Mouse (Mus musculus) ovary, adult 18-20 months (tissue): ENCODE data around the gene Rab30.
A peak's percentile ranks its signal among the peaks of the same experiment; 100 is the strongest.
"Not testable (repeated sequence)": the region's sequence is repeated elsewhere in the genome, so short reads cannot be mapped to it uniquely, and the experiment has no call there.

Source experiments
- DNase-seq: peaks from one replicate; pipeline ENCODE4 v3.0.0; 2022; ENCODE audit warnings: low spot score, mixed read lengths

Gene Rab30

GRCm38 (mm10) chr7:92750395-92750794 is 9.0 kb downstream of the Rab30 start:
- no peak for DNase-seq

- DNase-seq = no peak
These were observed 16.7 kb downstream of the Rab30 start for GRCm38 (mm10) chr7:92758067-92758466.

GRCm38 (mm10) chr7:92760651-92761050 is 19.2 kb downstream of the Rab30 start:
- no peak for DNase-seq

GRCm38 (mm10) chr7:92761161-92761560 is 19.8 kb downstream of the Rab30 start:
- no peak for DNase-seq

- DNase-seq = no peak
These were observed 24.0 kb downstream of the Rab30 start for GRCm38 (mm10) chr7:92765426-92765825.

- DNase-seq = no peak
These were observed 25.0 kb downstream of the Rab30 start for GRCm38 (mm10) chr7:92766096-92767090.

GRCm38 (mm10) chr7:92768116-92768515 is 26.7 kb downstream of the Rab30 start:
- DNase-seq = not testable (repeated sequence)

- DNase-seq = no peak
These were observed 27.5 kb downstream of the Rab30 start for GRCm38 (mm10) chr7:92768859-92769258.

GRCm38 (mm10) chr7:92773006-92773405 is 31.6 kb downstream of the Rab30 start:
- no peak for DNase-seq

- no peak for DNase-seq
These were observed 32.2 kb downstream of the Rab30 start for GRCm38 (mm10) chr7:92773596-92773995.

- no peak for DNase-seq
These were observed 33.3 kb downstream of the Rab30 start for GRCm38 (mm10) chr7:92774741-92775140.

GRCm38 (mm10) chr7:92775703-92776102 is 34.3 kb downstream of the Rab30 start:
- DNase-seq = no peak

- no peak for DNase-seq
These were observed 35.2 kb downstream of the Rab30 start for GRCm38 (mm10) chr7:92776647-92777046.

GRCm38 (mm10) chr7:92777108-92777973 is 35.9 kb downstream of the Rab30 start:
- DNase-seq = no peak

GRCm38 (mm10) chr7:92779058-92779457 is 37.7 kb downstream of the Rab30 start:
- DNase-seq = no peak

- DNase-seq = no peak
These were observed 40.0 kb downstream of the Rab30 start for GRCm38 (mm10) chr7:92781361-92781760.

GRCm38 (mm10) chr7:92781948-92782347 is 40.5 kb downstream of the Rab30 start:
- no peak for DNase-seq

GRCm38 (mm10) chr7:92782511-92782910 is 41.1 kb downstream of the Rab30 start:
- peak; percentile 17 for DNase-seq

GRCm38 (mm10) chr7:92783166-92783806 is 41.9 kb downstream of the Rab30 start:
- DNase-seq = no peak

GRCm38 (mm10) chr7:92783914-92784313 is 42.5 kb downstream of the Rab30 start:
- no peak for DNase-seq

GRCm38 (mm10) chr7:92795749-92796148 is 54.3 kb downstream of the Rab30 start:
- no peak for DNase-seq

GRCm38 (mm10) chr7:92796813-92797212 is 55.4 kb downstream of the Rab30 start:
- no peak for DNase-seq
